Mouse (Mus musculus) forebrain, embryonic 14.5 days (tissue): Measurements from ENCODE around the gene Znrf4. TPM values are rescaled to one million over a fixed set of nuclear protein-coding genes. Genes with fewer than 3 reads are reported as not detected.
A peak's percentile ranks its signal among the peaks of the same experiment; 100 is the strongest.

Experiments
- ATAC-seq: fragments of 200-750 bp; cut with Nextera tagmentation; 2 replicates; pipeline ENCODE4 v1.8.0; 2017; ENCODE audit warnings: mild to moderate bottlenecking, moderate library complexity
- DNase-seq: peaks from one replicate; pipeline ENCODE4 v3.0.0-alpha.2; 2015; ENCODE audit warnings: low spot score
- H3K27ac ChIP-seq: fragments of 300-500 bp; sonication (generic); 2 replicates; pipeline ENCODE4 v1.5.1; 2014; ENCODE audit warnings: low read depth, mild to moderate bottlenecking, control low read depth, low read length, moderate library complexity
- H3K27me3 ChIP-seq: fragments of 300-500 bp; sonication (generic); replicated peaks from 2 replicates; pipeline ENCODE4 v1.6.1; 2014; ENCODE audit warnings: low read length, control low read depth, mixed read lengths; ENCODE audit not compliant: control insufficient read depth, insufficient read depth
- H3K36me3 ChIP-seq: fragments of 300-500 bp; sonication (generic); 2 replicates; pipeline ENCODE4 v1.6.1; 2014; ENCODE audit warnings: low read length, control low read depth; ENCODE audit not compliant: control insufficient read depth, insufficient read depth
- H3K4me1 ChIP-seq: fragments of 300-500 bp; sonication (generic); 2 replicates; pipeline ENCODE4 v1.6.1; 2014; ENCODE audit warnings: antibody characterized with exemption, low read length, control low read depth; ENCODE audit not compliant: control insufficient read depth, insufficient read depth
- H3K4me2 ChIP-seq: fragments of 300-500 bp; sonication (generic); 2 replicates; pipeline ENCODE4 v1.6.1; 2014; ENCODE audit warnings: mild to moderate bottlenecking, control low read depth, low read length
- H3K4me3 ChIP-seq: fragments of 300-500 bp; sonication (generic); 2 replicates; pipeline ENCODE4 v1.5.1; 2014; ENCODE audit warnings: low read depth, low read length, control low read depth
- H3K9ac ChIP-seq: fragments of 300-500 bp; sonication (generic); 2 replicates; pipeline ENCODE4 v1.6.1; 2014; ENCODE audit warnings: mild to moderate bottlenecking, low read length, control low read depth, moderate library complexity
- H3K9me3 ChIP-seq: fragments of 300-500 bp; sonication (generic); replicated peaks from 2 replicates; pipeline ENCODE4 v1.6.1; 2016; ENCODE audit warnings: low read length, control low read depth, mixed read lengths; ENCODE audit not compliant: control insufficient read depth
- WGBS: fragments of 180-500 bp; shearing (Covaris S2); extraction: QIAGEN DNeasy Blood & Tissue Kit; methylation state at CpG from one replicate; pipeline ENCODE4 v1.1.7; 2014; 5-methylcytosine and 5-hydroxymethylcytosine counted together
- polyA plus RNA-seq: library from polyadenylated mRNA; unstranded; fragments of >200 nt; fragmentation: Nextera tagmentation; extraction: Ambion mirVana; gene quantifications from 2 replicates; pipeline ENCODE4 v1.2.1, GENCODE M21; 2014

The Znrf4 gene
- polyA plus RNA-seq, 1 experiment from 2014 or later = 0.14 TPM

DNA sequence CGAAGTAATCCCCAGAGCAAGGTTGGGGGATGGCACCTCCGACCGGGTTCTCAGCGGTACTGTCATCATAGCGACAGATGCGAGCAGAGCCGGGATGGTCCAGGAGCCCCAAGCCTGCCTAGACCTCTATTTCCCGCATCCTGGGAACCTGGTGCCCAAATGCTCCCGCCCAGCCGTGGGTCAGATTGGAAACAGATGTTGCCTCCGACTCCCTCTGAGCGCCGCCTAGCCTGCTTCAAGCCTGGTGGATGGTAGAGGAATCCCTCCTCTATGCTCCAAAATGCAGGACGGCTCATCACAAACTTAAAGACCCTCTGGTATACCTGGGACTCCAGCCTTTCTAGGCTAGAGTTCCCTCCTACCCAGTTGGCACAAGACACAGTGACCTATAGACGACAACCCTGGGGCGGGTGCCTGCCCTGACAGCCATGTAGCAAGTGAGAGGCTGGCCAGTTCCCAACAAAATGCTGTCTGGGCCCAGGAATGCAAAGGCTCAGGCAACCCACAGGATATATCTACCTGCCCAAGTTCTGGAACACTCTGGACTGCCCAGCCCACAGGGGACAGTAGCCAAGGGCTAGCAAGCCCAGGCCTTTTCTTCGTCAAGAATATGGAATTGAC lies 49.3 kb downstream of the Znrf4 start:
- Histone ChIP-seq H3K27ac (peak overlapping the region; percentile 92), H3K36me3 (peaks cover 20% of the 10 kb centered on the region), H3K4me1 (peaks cover 56% of the 10 kb centered on the region), H3K9me3 (no peaks in the 10 kb centered on the region), H3K27me3 (no peaks in the 10 kb centered on the region), H3K9ac (peak overlapping the region; percentile 46), H3K4me2 (peak overlapping the region; percentile 90), H3K4me3 (peak overlapping the region; percentile 51)
- ATAC-seq (no peak), DNase-seq (no peak)
- WGBS = 3% methylated on average over 17 of the region's 17 CpGs

DNA sequence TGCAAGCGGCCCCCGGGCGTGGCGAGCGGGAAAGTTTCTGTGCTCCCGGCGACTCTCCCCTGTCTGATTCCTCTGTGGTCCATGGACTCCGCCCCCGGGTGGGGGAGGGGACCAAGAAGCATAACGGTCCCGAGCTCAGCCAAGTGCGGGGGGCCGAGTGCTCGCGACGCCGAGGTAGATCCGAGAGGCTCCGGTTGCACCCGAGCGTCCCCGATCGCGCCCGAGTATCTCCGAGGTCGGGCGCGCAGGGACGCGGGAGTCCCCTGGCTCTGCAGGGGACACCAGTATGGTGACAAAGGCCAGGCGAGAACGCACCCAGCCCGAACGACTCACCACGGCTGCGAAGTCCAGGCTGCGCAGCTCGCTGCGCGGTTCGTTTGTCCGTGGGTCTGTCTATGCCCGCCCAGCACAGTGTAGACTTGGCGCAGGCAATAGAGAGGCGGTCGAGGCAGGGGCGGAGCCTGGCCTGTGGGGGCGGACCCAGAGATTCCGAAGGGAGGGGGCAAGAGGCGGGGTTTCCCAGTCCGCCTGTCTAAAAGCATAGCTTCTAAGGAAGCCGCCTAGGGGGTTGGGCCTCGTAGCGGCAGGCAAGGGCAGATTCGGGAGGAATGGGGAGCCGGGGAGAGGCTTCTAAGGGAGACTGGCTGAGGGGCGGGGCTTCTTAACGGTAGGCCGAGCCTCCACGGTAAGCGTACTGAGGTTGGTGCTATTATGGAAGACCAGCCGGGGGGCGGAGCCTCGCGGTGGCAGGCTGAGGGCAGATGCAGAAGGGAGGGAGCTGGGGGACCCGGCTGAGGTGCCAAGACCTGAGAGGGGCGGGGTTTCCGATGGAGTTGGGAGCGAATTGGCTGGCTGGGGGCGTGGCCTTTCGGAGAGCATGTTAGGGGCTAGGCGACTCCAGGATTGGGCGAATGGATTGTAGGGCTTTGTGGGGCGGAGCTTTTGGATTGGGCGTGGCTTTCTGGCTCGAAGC lies 50.2 kb downstream of the Znrf4 start:
- no peaks in the 10 kb centered on the region for H3K27me3 ChIP-seq
- ATAC-seq = peak; percentile 91
- under 1% methylated on average over 77 of the region's 77 CpGs for WGBS
- peak overlapping the region; percentile 76 for H3K9ac ChIP-seq
- peak overlapping the region; percentile 51 for H3K4me3 ChIP-seq
- H3K36me3 ChIP-seq = peaks cover 29% of the 10 kb centered on the region
- DNase-seq = peak; percentile 99
- no peaks in the 10 kb centered on the region for H3K9me3 ChIP-seq
- H3K4me1 ChIP-seq = peaks cover 52% of the 10 kb centered on the region
- H3K4me2 ChIP-seq = peak overlapping the region; percentile 90
- peak overlapping the region; percentile 92 for H3K27ac ChIP-seq

Other genes with a start within 250 kb of the Znrf4 start
- 1.5 and 2.2 TPM in 2 replicates for gene Ticam1, start 235.6 kb downstream of the Znrf4 start, polyA plus RNA-seq
- 15.3 and 17.8 TPM in 2 replicates for gene Plin3, start 219.6 kb downstream of the Znrf4 start, polyA plus RNA-seq
- not detected in 2 replicates for gene Arrdc5, start 212.1 kb downstream of the Znrf4 start, polyA plus RNA-seq
- gene Uhrf1, start 209.1 kb downstream of the Znrf4 start, polyA plus RNA-seq = 38.9 and 47.4 TPM in 2 replicates
- 41.7 and 58.5 TPM in 2 replicates for gene Kdm4b, start 186.4 kb downstream of the Znrf4 start, polyA plus RNA-seq
- 248 and 319 TPM in 2 replicates for gene Ptprs, start 35.9 kb downstream of the Znrf4 start, polyA plus RNA-seq
- 0.36 and 0.57 TPM in 2 replicates for gene Gm20219, start 42.0 kb upstream of the Znrf4 start, polyA plus RNA-seq
- 28.7 and 36.7 TPM in 2 replicates for gene Safb2, start 72.2 kb upstream of the Znrf4 start, polyA plus RNA-seq
- gene Safb, start 72.4 kb upstream of the Znrf4 start, polyA plus RNA-seq = 57.9 and 83.5 TPM in 2 replicates
- 192 and 251 TPM in 2 replicates for gene 2410015M20Rik, start 97.3 kb upstream of the Znrf4 start, polyA plus RNA-seq
- gene Rpl36, start 101.0 kb upstream of the Znrf4 start, polyA plus RNA-seq = 1,134 and 1,576 TPM in 2 replicates
- 33.3 and 41.8 TPM in 2 replicates for gene Lonp1, start 114.5 kb upstream of the Znrf4 start, polyA plus RNA-seq
- 1.2 and 1.3 TPM in 2 replicates for gene Catsperd, start 115.7 kb upstream of the Znrf4 start, polyA plus RNA-seq
- 116 and 120 TPM in 2 replicates for gene Ranbp3, start 160.9 kb upstream of the Znrf4 start, polyA plus RNA-seq
- 490 and 613 TPM in 2 replicates for gene Ndufa11, start 205.3 kb upstream of the Znrf4 start, polyA plus RNA-seq
- gene Vmac, start 205.6 kb upstream of the Znrf4 start, polyA plus RNA-seq = 18.6 and 24.6 TPM in 2 replicates
- 0.94 and 1.7 TPM in 2 replicates for gene Nrtn, start 245.1 kb upstream of the Znrf4 start, polyA plus RNA-seq